Mouse (Mus musculus): ENCODE data around the gene Ranbp10.

GRCm38 (mm10) chr8:105852146-105852729 lies 25.1 kb upstream of the Ranbp10 start:
- TF ChIP-seq CTCF (IDR thresholded peaks at IDR 0.05; ENCODE audit: low read depth): no peak
- no peak for TF ChIP-seq EP300 (optimal IDR thresholded peaks at IDR 0.05)
